Mouse (Mus musculus): ENCODE measurements at regions not wholly inside any gene's neighbourhood (a gene's known extent, or its start where the extent isn't known, plus 50 kb on each side); places are given as distances from the start of the nearest gene placed in this dataset.
A peak's percentile ranks its signal among the peaks of the same experiment; 100 is the strongest.

GRCm38 (mm10) chr4:87501791-87502190 lies 271.5 kb upstream of the Slc24a2 start:
- DNase-seq (ENCODE audit: extremely low spot score): no peak

DNA sequence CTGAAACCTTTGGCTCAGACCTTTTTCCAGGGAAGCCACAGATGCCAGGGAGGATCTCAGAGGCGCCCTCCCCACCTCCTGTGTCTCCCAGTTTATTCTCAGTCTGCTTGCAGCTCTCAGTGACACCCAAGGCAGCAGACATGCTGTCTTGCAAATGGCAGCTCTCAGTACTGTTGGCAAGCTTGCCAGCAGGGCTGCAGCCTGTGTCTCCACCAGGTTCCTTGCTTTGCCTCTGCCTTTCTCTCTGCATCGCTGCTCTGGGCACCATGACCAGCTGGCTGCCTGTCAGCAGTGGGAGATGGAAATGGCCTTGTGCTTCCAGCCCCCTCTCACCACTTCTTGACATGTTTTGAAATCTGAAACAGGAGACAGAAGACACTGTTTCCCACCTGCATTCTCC lies 270.2 kb upstream of the Slc24a2 start:
- no peak for DNase-seq (ENCODE audit: extremely low spot score)

DNA sequence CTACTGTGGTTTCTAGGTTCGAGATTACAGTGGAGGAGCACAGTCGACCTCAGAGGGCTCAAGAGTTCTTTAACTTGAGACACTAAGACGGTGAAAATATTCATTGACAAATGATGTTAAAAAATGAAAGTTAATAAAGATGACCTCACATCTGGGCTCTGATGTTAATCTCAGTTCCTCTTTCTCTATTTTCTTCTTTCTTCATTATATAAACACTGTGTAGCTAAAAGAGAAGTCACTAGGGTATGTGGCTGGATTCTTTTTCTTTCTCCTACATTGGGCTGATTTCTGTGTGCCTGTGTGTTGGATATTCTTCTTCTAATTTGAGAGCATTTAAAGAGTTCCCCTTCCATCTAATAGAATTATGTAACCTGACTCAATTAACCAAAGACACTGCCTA lies 257.5 kb upstream of the Slc24a2 start:
- DNase-seq (ENCODE audit: extremely low spot score): no peak

DNA sequence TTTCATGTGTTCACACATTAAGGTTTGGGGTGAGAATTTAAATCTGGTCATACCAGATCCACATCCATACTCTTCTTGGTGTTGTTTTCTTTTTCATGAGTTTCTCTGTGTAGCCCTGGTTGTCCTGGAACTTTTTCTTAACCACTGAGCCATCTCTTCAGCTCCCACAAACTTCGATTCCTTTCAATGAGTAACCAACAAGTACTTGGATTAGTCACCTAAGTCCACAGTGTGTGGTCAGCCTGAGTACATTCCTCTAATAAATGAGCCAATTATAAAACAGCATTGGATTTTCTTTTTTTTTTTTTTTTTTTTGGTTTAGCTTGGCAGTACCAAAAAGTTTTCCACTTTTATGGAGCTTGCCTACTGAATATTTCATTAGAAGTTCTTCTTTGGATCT lies 245.3 kb upstream of the Slc24a2 start:
- no peak for DNase-seq (ENCODE audit: extremely low spot score)

DNA sequence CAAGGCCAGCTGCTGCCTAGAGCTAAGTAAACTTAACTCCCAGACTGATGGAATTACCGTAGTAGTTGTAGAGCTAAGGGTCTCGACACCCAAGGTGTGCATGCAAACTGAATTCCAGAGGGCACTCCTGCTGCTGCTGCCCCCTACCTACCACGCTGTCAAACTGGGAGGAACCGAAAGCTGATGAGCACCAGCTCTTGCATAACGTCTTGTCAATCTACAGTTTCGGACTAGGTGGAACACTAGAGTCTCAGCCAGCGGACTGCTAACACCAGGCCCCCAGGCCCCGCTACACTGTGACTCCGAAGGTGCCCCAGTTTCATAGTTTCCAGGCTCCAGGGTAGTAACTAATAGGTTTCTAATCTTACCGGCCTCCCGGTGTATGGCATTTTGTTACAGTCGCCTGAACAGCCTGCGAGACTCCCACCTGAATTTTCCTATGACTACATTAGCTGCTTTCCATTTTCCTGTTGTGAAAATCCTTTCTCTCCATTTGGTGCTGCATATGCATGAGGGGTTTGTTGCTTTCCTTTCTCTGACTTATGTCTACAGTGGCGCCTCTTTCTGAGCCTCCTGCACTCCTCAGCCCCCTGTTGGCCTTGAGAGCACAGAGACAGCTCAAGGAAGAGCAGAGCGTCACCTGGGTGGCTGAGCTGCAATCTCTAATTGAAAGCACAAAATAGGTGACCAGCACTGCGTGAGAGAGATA lies 243.2 kb upstream of the Slc24a2 start:
- no peak for DNase-seq (ENCODE audit: extremely low spot score)

DNA sequence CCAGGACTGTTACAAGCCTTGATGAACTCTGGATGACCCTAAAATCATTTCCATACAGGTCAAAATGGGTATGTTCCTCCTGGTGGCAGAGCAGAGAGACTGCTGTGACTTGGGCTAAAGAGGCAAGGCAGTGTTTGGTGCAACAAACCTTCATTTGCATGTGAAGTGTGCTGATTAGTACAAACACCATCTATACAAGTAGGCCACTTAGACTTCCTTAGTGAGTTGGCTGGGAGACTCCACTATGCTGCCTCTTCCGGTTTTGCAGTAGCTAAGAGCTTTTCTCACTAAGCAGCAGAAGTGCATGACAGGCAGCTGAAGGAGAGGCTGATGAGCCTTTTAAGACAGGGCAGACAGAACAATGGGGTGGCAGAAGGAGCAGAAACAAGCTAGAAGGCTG lies 242.5 kb upstream of the Slc24a2 start:
- DNase-seq (ENCODE audit: extremely low spot score): no peak

- no peak for DNase-seq (ENCODE audit: extremely low spot score)
Observed at GRCm38 (mm10) chr4:87471385-87471784, 241.1 kb upstream of the Slc24a2 start.

DNA sequence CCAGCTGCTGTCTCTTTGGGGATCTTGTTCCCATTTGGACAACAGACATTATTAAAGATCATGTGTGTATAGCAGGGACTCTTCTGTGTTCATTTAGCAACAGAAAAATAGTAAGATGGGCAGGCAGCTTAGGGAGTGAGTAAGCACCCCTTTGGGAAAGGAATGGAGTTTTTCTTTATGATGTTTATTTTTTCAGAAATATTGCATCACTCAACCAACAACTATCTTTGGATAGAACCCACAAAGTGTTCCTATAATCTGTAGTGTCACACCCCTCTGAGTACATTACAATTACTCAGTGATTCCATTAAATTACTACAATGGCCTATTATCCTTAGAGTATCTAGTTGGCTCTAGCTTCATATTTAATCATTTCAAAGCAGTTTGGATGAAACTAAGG lies 237.3 kb upstream of the Slc24a2 start:
- DNase-seq (ENCODE audit: extremely low spot score): no peak

- no peak for DNase-seq (ENCODE audit: extremely low spot score)
Observed at GRCm38 (mm10) chr4:87467018-87467417, 236.7 kb upstream of the Slc24a2 start.

DNA sequence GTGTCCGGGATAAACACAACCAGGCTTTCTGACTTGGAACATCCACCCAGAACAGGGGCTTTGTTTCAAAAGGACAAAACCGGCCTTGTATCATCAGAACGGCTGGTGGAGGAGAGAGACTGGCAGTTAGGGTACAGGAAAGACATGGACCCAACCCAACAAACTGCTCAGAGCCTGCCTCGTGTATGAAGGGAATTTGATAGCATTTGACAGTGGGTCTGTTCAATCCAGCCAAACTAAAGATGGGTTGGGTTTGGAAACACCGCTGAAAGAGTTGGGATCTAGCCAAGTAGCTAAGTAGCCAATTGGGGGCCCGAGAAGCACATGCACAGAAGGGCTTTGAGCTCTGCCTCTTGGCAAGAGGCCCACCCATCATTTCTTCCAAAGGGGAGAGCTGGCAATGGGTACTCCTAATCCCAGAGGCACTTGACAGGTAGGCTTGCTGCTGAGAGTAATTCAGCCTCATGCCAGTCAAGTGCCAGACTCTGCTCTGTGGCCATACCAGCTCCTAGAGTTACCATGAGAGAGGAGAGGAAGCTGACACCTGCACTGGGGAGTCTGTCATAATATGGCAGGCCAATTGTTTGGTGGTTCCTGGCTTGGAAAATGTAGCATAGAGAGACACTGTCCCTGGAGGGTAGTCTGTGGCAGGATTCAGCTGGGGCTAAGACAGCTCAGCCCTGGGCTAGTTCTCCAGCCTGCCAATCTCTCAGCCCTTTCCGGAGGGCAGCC lies 231.1 kb upstream of the Slc24a2 start:
- DNase-seq (ENCODE audit: extremely low spot score): no peak

DNA sequence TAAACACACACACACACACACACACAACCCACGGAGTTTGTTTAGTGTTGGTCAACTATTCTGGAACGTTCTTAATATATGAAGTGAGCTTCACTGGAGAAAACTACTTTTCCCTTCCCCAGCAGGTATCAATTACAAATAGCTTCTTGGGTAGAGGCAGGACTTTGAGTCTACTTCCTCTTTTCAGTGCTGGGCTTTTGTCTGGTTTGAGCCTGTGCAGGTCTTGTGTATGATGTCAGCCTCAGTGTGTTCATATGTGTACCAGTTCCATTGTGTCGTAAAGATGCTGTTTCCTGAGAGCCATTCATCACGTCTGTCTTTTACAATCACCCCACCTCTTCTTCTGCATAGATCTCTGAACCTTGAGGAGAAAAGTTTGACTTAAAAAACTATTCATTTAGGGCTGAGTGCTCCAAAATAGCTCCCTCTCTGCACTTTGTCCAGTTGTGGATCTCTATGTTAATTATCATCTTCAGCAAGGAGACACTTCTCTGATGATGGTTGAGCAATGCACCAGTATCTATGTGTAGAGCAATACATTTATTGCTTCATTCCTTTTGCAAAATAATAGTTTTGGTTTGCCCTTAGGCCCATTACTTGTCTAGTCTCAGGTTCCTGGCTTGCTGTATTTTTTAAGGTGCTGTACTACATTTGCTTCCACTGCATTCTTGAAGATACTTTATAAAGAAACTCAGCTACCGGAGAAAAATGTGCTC lies 225.7 kb upstream of the Slc24a2 start:
- no peak for DNase-seq (ENCODE audit: extremely low spot score)

DNA sequence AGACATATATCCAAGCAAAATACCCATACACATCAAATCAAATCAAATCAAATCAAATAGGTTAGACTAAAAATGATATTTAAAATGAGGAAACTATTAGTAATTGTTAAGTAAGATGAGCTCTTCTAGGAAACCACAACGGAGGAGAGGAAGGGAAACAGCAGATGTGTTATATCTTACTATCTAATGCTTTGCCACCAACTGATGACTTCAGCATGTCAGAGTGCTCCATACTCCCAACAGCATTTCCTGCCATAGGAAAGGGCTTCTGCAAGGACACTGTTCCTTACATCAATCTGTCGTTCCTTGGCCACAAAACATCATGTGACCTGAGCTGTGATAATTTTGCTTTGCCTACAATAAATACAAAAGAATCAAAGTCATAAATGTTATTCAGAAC lies 221.8 kb upstream of the Slc24a2 start:
- no peak for DNase-seq (ENCODE audit: extremely low spot score)

DNA sequence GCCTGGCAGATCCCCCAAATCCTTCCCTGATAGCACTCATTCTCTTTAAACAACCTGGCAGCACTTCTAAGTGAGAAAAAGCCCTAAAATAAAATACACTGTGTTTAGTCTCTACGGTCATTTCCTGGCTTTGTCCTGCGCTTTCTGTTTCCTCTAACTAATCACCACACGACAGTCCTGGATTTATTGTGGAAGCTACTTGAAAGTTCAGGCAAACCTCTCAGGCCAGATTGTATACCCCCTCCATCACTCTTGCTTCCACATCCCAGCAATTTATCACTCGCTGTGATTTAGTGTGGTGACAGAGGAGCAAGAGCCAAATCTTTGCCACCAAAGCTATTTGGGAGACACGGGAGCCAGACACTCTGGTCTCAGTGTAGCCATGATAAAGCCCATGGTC lies 221.0 kb upstream of the Slc24a2 start:
- peak; percentile 31 for DNase-seq (ENCODE audit: extremely low spot score)

GRCm38 (mm10) chr4:87448338-87448737 lies 218.1 kb upstream of the Slc24a2 start:
- DNase-seq (ENCODE audit: extremely low spot score): no peak

DNA sequence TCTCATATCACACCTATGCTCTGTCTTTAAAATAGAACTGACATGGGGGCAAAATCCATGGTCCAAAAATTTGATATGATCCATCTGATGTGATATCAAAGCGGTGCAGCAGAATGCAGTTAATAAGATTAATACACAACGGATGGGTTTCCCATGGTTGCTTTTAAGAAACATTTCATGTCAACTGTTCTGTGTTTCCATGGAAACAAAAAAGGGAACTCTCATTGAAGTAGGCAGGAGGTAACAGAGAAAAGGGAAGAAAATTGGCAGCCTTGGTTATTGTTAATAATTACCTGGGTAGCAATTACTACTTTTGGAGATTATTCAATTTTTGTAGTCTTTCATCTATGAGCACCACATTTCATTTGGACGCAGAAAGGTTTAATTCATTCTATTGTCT lies 216.6 kb upstream of the Slc24a2 start:
- no peak for DNase-seq (ENCODE audit: extremely low spot score)

- no peak for DNase-seq (ENCODE audit: extremely low spot score)
Observed at GRCm38 (mm10) chr4:87434136-87434535, 203.9 kb upstream of the Slc24a2 start.

DNA sequence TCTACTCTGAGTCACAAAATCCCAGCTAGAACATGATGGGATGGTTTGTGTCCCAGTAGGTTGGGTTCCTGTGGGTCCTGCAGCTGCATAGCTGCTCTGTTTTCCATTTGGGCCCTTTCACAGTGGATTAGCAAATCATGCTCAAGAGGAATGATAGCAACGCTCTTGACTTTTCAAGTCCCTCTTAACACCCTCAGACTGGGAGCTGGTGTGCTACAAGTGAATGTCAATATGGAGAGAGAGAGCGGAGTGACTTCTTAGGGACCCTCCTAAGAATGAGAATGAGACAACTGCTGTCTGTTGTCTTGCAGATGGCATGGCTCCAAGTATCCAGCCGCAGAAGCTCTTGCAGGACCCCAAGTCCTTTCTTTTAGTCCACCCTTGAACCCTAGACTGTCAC lies 198.1 kb upstream of the Slc24a2 start:
- no peak for DNase-seq (ENCODE audit: extremely low spot score)

GRCm38 (mm10) chr4:87424066-87424465 lies 193.8 kb upstream of the Slc24a2 start:
- no peak for DNase-seq (ENCODE audit: extremely low spot score)

- no peak for DNase-seq (ENCODE audit: extremely low spot score)
Observed at GRCm38 (mm10) chr4:87422588-87422987, 192.3 kb upstream of the Slc24a2 start.

DNA sequence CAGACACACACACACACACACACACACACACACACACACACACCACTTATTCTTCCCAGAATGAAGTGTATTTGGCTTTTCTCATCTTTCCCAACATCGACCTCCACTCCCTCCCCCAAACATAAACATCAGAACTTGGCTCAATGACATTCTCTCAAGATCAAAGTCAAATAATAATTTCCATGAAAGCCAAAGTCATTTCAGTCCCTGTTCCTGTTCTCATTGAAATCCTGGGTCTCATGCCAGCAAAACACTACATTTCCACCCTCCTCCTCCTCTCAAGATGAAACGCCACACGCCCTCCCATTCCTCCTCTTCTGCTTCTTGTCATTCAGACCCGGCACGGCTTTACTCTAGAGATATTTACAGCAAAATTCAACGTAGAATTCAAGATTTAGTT lies 173.1 kb upstream of the Slc24a2 start:
- no peak for DNase-seq (ENCODE audit: extremely low spot score)

GRCm38 (mm10) chr4:87402173-87402556 lies 171.9 kb upstream of the Slc24a2 start:
- DNase-seq (ENCODE audit: extremely low spot score): no peak

GRCm38 (mm10) chr4:87401316-87402172 lies 171.3 kb upstream of the Slc24a2 start:
- no peak for DNase-seq (ENCODE audit: extremely low spot score)

Measured in embryo, embryonic 9.5 days (tissue).